Mouse (Mus musculus): ENCODE measurements around the gene Sdk1. TPM values are rescaled to one million over a fixed set of nuclear protein-coding genes. Genes with fewer than 3 reads are reported as not detected.

Sdk1 gene
- polyA plus RNA-seq, 1 experiment, result 4.0 TPM

- H3K27ac ChIP-seq (ENCODE audit: control insufficient read depth, insufficient read depth, low read depth, low read length), result no peak overlapping the region
- TF ChIP-seq CTCF (IDR thresholded peaks at IDR 0.05; ENCODE audit: control insufficient read depth, insufficient read depth, insufficient replicate concordance, low read depth, low read length) (no peak), POLR2A (IDR thresholded peaks at IDR 0.05; ENCODE audit: control insufficient read depth, low read depth, low read length) (no peak)
- no peaks in the 10 kb centered on the region for H3K27me3 ChIP-seq (ENCODE audit: control insufficient read depth, insufficient read depth, low read length)
- no peaks in the 10 kb centered on the region for H3K36me3 ChIP-seq (ENCODE audit: control insufficient read depth, insufficient read depth, low read length)
- no peak overlapping the region for H3K4me3 ChIP-seq (ENCODE audit: control insufficient read depth, low read depth, low read length)
- peaks cover 5% of the 10 kb centered on the region for H3K4me1 ChIP-seq (ENCODE audit: control insufficient read depth, insufficient read depth, low read length)
Observed at GRCm38 (mm10) chr5:142130004-142130403, 888.7 kb downstream of the Sdk1 start.

- no peak overlapping the region for H3K4me3 ChIP-seq (ENCODE audit: control insufficient read depth, low read depth, low read length)
- H3K36me3 ChIP-seq (ENCODE audit: control insufficient read depth, insufficient read depth, low read length), result no peaks in the 10 kb centered on the region
- TF ChIP-seq POLR2A (IDR thresholded peaks at IDR 0.05; ENCODE audit: control insufficient read depth, low read depth, low read length) (no peak), CTCF (IDR thresholded peaks at IDR 0.05; ENCODE audit: control insufficient read depth, insufficient read depth, insufficient replicate concordance, low read depth, low read length) (no peak)
- no peak overlapping the region for H3K27ac ChIP-seq (ENCODE audit: control insufficient read depth, insufficient read depth, low read depth, low read length)
- H3K27me3 ChIP-seq (ENCODE audit: control insufficient read depth, insufficient read depth, low read length), result no peaks in the 10 kb centered on the region
- H3K4me1 ChIP-seq (ENCODE audit: control insufficient read depth, insufficient read depth, low read length), result no peaks in the 10 kb centered on the region
Observed at GRCm38 (mm10) chr5:142139978-142140377, 898.7 kb downstream of the Sdk1 start.

- no peak overlapping the region for H3K4me3 ChIP-seq (ENCODE audit: control insufficient read depth, low read depth, low read length)
- H3K36me3 ChIP-seq (ENCODE audit: control insufficient read depth, insufficient read depth, low read length), result no peaks in the 10 kb centered on the region
- no peak for TF ChIP-seq POLR2A (IDR thresholded peaks at IDR 0.05; ENCODE audit: control insufficient read depth, low read depth, low read length)
- no peak for TF ChIP-seq CTCF (IDR thresholded peaks at IDR 0.05; ENCODE audit: control insufficient read depth, insufficient read depth, insufficient replicate concordance, low read depth, low read length)
- H3K27ac ChIP-seq (ENCODE audit: control insufficient read depth, insufficient read depth, low read depth, low read length), result no peak overlapping the region
- H3K4me1 ChIP-seq (ENCODE audit: control insufficient read depth, insufficient read depth, low read length), result no peaks in the 10 kb centered on the region
- no peaks in the 10 kb centered on the region for H3K27me3 ChIP-seq (ENCODE audit: control insufficient read depth, insufficient read depth, low read length)
Observed at GRCm38 (mm10) chr5:142149594-142149993, 908.3 kb downstream of the Sdk1 start.

- TF ChIP-seq CTCF (IDR thresholded peaks at IDR 0.05; ENCODE audit: control insufficient read depth, insufficient read depth, insufficient replicate concordance, low read depth, low read length), result no peak
- no peak for TF ChIP-seq POLR2A (IDR thresholded peaks at IDR 0.05; ENCODE audit: control insufficient read depth, low read depth, low read length)
- H3K4me3 ChIP-seq (ENCODE audit: control insufficient read depth, low read depth, low read length), result no peak overlapping the region
- no peak overlapping the region for H3K27ac ChIP-seq (ENCODE audit: control insufficient read depth, insufficient read depth, low read depth, low read length)
Observed at GRCm38 (mm10) chr5:142150756-142151155, 909.5 kb downstream of the Sdk1 start.

GRCm38 (mm10) chr5:142156868-142157852, 915.9 kb downstream of the Sdk1 start:
- no peak overlapping the region for H3K4me3 ChIP-seq (ENCODE audit: control insufficient read depth, low read depth, low read length)
- H3K36me3 ChIP-seq (ENCODE audit: control insufficient read depth, insufficient read depth, low read length), result no peaks in the 10 kb centered on the region
- no peak overlapping the region for H3K27ac ChIP-seq (ENCODE audit: control insufficient read depth, insufficient read depth, low read depth, low read length)
- H3K4me1 ChIP-seq (ENCODE audit: control insufficient read depth, insufficient read depth, low read length), result no peaks in the 10 kb centered on the region
- TF ChIP-seq CTCF (IDR thresholded peaks at IDR 0.05; ENCODE audit: control insufficient read depth, insufficient read depth, insufficient replicate concordance, low read depth, low read length) (no peak), POLR2A (IDR thresholded peaks at IDR 0.05; ENCODE audit: control insufficient read depth, low read depth, low read length) (no peak)
- no peaks in the 10 kb centered on the region for H3K27me3 ChIP-seq (ENCODE audit: control insufficient read depth, insufficient read depth, low read length)

More at GRCm38 (mm10) chr5:142150756-142151155, 909.5 kb downstream of the Sdk1 start:
- Histone ChIP-seq H3K4me1 (ENCODE audit: control insufficient read depth, insufficient read depth, low read length) (no peaks in the 10 kb centered on the region), H3K27me3 (ENCODE audit: control insufficient read depth, insufficient read depth, low read length) (no peaks in the 10 kb centered on the region), H3K36me3 (ENCODE audit: control insufficient read depth, insufficient read depth, low read length) (no peaks in the 10 kb centered on the region)

GRCm38 (mm10) chr5:142163483-142163882, 922.2 kb downstream of the Sdk1 start:
- Histone ChIP-seq H3K4me1 (ENCODE audit: control insufficient read depth, insufficient read depth, low read length) (no peaks in the 10 kb centered on the region), H3K27me3 (ENCODE audit: control insufficient read depth, insufficient read depth, low read length) (no peaks in the 10 kb centered on the region)
- TF ChIP-seq CTCF (IDR thresholded peaks at IDR 0.05; ENCODE audit: control insufficient read depth, insufficient read depth, insufficient replicate concordance, low read depth, low read length), result no peak
- no peak for TF ChIP-seq POLR2A (IDR thresholded peaks at IDR 0.05; ENCODE audit: control insufficient read depth, low read depth, low read length)

GRCm38 (mm10) chr5:142173636-142174035, 932.3 kb downstream of the Sdk1 start:
- Histone ChIP-seq H3K27me3 (ENCODE audit: control insufficient read depth, insufficient read depth, low read length) (no peaks in the 10 kb centered on the region), H3K36me3 (ENCODE audit: control insufficient read depth, insufficient read depth, low read length) (no peaks in the 10 kb centered on the region), H3K4me3 (ENCODE audit: control insufficient read depth, low read depth, low read length) (no peak overlapping the region), H3K27ac (ENCODE audit: control insufficient read depth, insufficient read depth, low read depth, low read length) (no peak overlapping the region), H3K4me1 (ENCODE audit: control insufficient read depth, insufficient read depth, low read length) (no peaks in the 10 kb centered on the region)
- TF ChIP-seq CTCF (IDR thresholded peaks at IDR 0.05; ENCODE audit: control insufficient read depth, insufficient read depth, insufficient replicate concordance, low read depth, low read length), result no peak
- no peak for TF ChIP-seq POLR2A (IDR thresholded peaks at IDR 0.05; ENCODE audit: control insufficient read depth, low read depth, low read length)

More at GRCm38 (mm10) chr5:142163483-142163882, 922.2 kb downstream of the Sdk1 start:
- H3K27ac ChIP-seq (ENCODE audit: control insufficient read depth, insufficient read depth, low read depth, low read length), result no peak overlapping the region
- H3K36me3 ChIP-seq (ENCODE audit: control insufficient read depth, insufficient read depth, low read length), result no peaks in the 10 kb centered on the region
- no peak overlapping the region for H3K4me3 ChIP-seq (ENCODE audit: control insufficient read depth, low read depth, low read length)

Data from testis, adult 2 months (tissue).